Mouse (Mus musculus) megakaryocyte, embryonic 14.5 days (primary cell): ENCODE measurements around the gene Slc24a1.

Source experiments
- FLI1 ChIP-seq: IDR thresholded peaks from 2 replicates; pipeline ENCODE4 v1.6.1; 2012; ENCODE audit warnings: low read length, inconsistent platforms, mixed read lengths
- GATA1 ChIP-seq: IDR thresholded peaks from 3 replicates; pipeline ENCODE4 v1.6.1; 2012; ENCODE audit warnings: mixed read lengths, low read length, inconsistent platforms, borderline replicate concordance

DNA sequence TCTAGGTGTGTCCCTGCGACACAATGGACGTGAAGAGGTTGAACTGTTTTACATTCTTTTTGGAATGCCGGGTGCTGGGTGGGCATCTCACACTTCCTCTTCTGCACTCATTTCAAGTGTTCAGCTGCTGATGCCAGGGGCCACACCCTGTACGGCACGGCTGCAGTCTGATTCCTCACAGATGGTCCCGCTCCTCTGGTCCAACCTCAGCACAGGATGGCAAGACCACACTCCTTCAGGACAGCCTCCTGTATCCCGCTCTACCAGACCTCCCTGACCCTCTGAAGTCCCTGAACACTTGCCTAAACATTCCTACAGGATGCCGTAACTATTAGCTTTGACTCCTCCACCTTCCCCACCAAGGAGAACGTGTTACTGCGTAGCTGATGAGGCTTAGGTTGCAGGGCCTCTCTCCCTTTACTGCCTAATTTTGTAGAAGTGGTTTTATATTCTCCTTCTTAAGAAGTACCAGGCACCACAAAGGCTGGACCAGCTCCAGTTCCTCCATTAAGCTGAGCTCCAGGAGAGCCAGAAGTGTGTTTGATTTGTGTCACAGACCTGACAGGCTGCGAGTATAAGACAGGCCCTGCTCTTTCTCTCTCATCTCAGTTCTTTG is 10.6 kb downstream of the Slc24a1 start:
- TF ChIP-seq GATA1 (no peak), FLI1 (no peak)
